Mouse (Mus musculus) WW6 (cell line): ENCODE measurements around the gene Pik3c2b.
"Not testable (repeated sequence)": the region's sequence is repeated elsewhere in the genome, so short reads cannot be mapped to it uniquely, and the experiment has no call there.

Source experiments
- DNase-seq: peaks from one replicate; pipeline ENCODE4 v3.0.0-alpha.2; 2013; ENCODE audit warnings: low read depth, low spot score

The Pik3c2b gene

GRCm38 (mm10) chr1:133033316-133034090 lies 12.0 kb upstream of the Pik3c2b start:
- DNase-seq: no peak

GRCm38 (mm10) chr1:133034091-133034460 lies 11.4 kb upstream of the Pik3c2b start:
- no peak for DNase-seq

- not testable (repeated sequence) for DNase-seq
These were observed 10.8 kb upstream of the Pik3c2b start for GRCm38 (mm10) chr1:133034682-133035081.

GRCm38 (mm10) chr1:133039505-133039949 lies 5.9 kb upstream of the Pik3c2b start:
- DNase-seq: no peak

GRCm38 (mm10) chr1:133045861-133046440 lies 484 bp downstream of the Pik3c2b start:
- no peak for DNase-seq

- DNase-seq: no peak
These were observed 1.0 kb downstream of the Pik3c2b start for GRCm38 (mm10) chr1:133046441-133046931.

GRCm38 (mm10) chr1:133047575-133047974 lies 2.1 kb downstream of the Pik3c2b start:
- DNase-seq: no peak

GRCm38 (mm10) chr1:133048690-133049089 lies 3.2 kb downstream of the Pik3c2b start:
- DNase-seq: no peak

GRCm38 (mm10) chr1:133050001-133050431 lies 4.5 kb downstream of the Pik3c2b start:
- DNase-seq: no peak

GRCm38 (mm10) chr1:133051829-133052228 lies 6.4 kb downstream of the Pik3c2b start:
- DNase-seq: no peak

- DNase-seq: no peak
These were observed 7.6 kb downstream of the Pik3c2b start for GRCm38 (mm10) chr1:133053034-133053433.

- DNase-seq: no peak
These were observed 8.9 kb downstream of the Pik3c2b start for GRCm38 (mm10) chr1:133054326-133054725.

- DNase-seq: no peak
These were observed 12.0 kb downstream of the Pik3c2b start for GRCm38 (mm10) chr1:133057345-133058034.

GRCm38 (mm10) chr1:133059592-133059991 lies 14.1 kb downstream of the Pik3c2b start:
- no peak for DNase-seq

- DNase-seq: no peak
These were observed 15.2 kb downstream of the Pik3c2b start for GRCm38 (mm10) chr1:133060681-133061080.

- no peak for DNase-seq
These were observed 17.7 kb downstream of the Pik3c2b start for GRCm38 (mm10) chr1:133063164-133063563.

- DNase-seq: no peak
These were observed 22.8 kb downstream of the Pik3c2b start for GRCm38 (mm10) chr1:133068268-133068667.

GRCm38 (mm10) chr1:133068669-133069274 lies 23.3 kb downstream of the Pik3c2b start:
- DNase-seq: no peak

- DNase-seq: no peak
These were observed 24.0 kb downstream of the Pik3c2b start for GRCm38 (mm10) chr1:133069275-133070120.

GRCm38 (mm10) chr1:133070157-133070556 lies 24.7 kb downstream of the Pik3c2b start:
- no peak for DNase-seq
